Mouse (Mus musculus): ENCODE data around the gene Ptprf.

Gene Ptprf

GRCm38 (mm10) chr4:118291231-118291630 is at the start of gene Ptprf:
Gene Ptprf, minus strand, starts transcription at chr4:118291405.
- in situ Hi-C loops (cut with MboI; ENCODE audit: low sequenced_read_pairs), result loop anchor here (25.0 kb wide), 1 partner anchor 354 kb away; the partner anchor contains the start of gene Artn

- in situ Hi-C loops (cut with MboI; ENCODE audit: low sequenced_read_pairs), result no loop called here
Observed at GRCm38 (mm10) chr4:118336658-118337057, 45.5 kb upstream of the Ptprf start.

- in situ Hi-C loops (cut with MboI; ENCODE audit: low sequenced_read_pairs), result no loop called here
Observed at GRCm38 (mm10) chr4:118335991-118336390, 44.8 kb upstream of the Ptprf start.

- in situ Hi-C loops (cut with MboI; ENCODE audit: low sequenced_read_pairs), result no loop called here
Observed at GRCm38 (mm10) chr4:118331777-118332176, 40.6 kb upstream of the Ptprf start.

GRCm38 (mm10) chr4:118326476-118326875 is 35.3 kb upstream of the Ptprf start:
- in situ Hi-C loops (cut with MboI; ENCODE audit: low sequenced_read_pairs), result no loop called here

GRCm38 (mm10) chr4:118320636-118321035 is 29.4 kb upstream of the Ptprf start:
- in situ Hi-C loops (cut with MboI; ENCODE audit: low sequenced_read_pairs), result no loop called here

GRCm38 (mm10) chr4:118319706-118320344 is 28.6 kb upstream of the Ptprf start:
- in situ Hi-C loops (cut with MboI; ENCODE audit: low sequenced_read_pairs), result no loop called here

- in situ Hi-C loops (cut with MboI; ENCODE audit: low sequenced_read_pairs), result no loop called here
Observed at GRCm38 (mm10) chr4:118316662-118317061, 25.5 kb upstream of the Ptprf start.

GRCm38 (mm10) chr4:118315286-118315685 is 24.1 kb upstream of the Ptprf start:
- in situ Hi-C loops (cut with MboI; ENCODE audit: low sequenced_read_pairs), result no loop called here

- in situ Hi-C loops (cut with MboI; ENCODE audit: low sequenced_read_pairs), result no loop called here
Observed at GRCm38 (mm10) chr4:118310461-118310860, 19.3 kb upstream of the Ptprf start.

GRCm38 (mm10) chr4:118307533-118308263 is 16.5 kb upstream of the Ptprf start:
- in situ Hi-C loops (cut with MboI; ENCODE audit: low sequenced_read_pairs), result no loop called here

- in situ Hi-C loops (cut with MboI; ENCODE audit: low sequenced_read_pairs), result no loop called here
Observed at GRCm38 (mm10) chr4:118306113-118306696, 15.0 kb upstream of the Ptprf start.

GRCm38 (mm10) chr4:118304984-118305383 is 13.8 kb upstream of the Ptprf start:
- in situ Hi-C loops (cut with MboI; ENCODE audit: low sequenced_read_pairs), result no loop called here

- in situ Hi-C loops (cut with MboI; ENCODE audit: low sequenced_read_pairs), result loop anchor here (25.0 kb wide), 1 partner anchor 361 kb away; the partner anchor contains the start of gene Artn
Observed at GRCm38 (mm10) chr4:118297844-118298243, 6.6 kb upstream of the Ptprf start.

GRCm38 (mm10) chr4:118295651-118296561 is 4.7 kb upstream of the Ptprf start:
- in situ Hi-C loops (cut with MboI; ENCODE audit: low sequenced_read_pairs), result loop anchor here (25.0 kb wide), 1 partner anchor 359 kb away; the partner anchor contains the start of gene Artn

GRCm38 (mm10) chr4:118294811-118295210 is 3.6 kb upstream of the Ptprf start:
- in situ Hi-C loops (cut with MboI; ENCODE audit: low sequenced_read_pairs), result loop anchor here (25.0 kb wide), 1 partner anchor 358 kb away; the partner anchor contains the start of gene Artn

GRCm38 (mm10) chr4:118292741-118293306 is 1.6 kb upstream of the Ptprf start:
- in situ Hi-C loops (cut with MboI; ENCODE audit: low sequenced_read_pairs), result loop anchor here (25.0 kb wide), 1 partner anchor 356 kb away; the partner anchor contains the start of gene Artn

GRCm38 (mm10) chr4:118290416-118291030 is 682 bp downstream of the Ptprf start:
- in situ Hi-C loops (cut with MboI; ENCODE audit: low sequenced_read_pairs), result loop anchor here (25.0 kb wide), 1 partner anchor 353 kb away; the partner anchor contains the start of gene Artn

- in situ Hi-C loops (cut with MboI; ENCODE audit: low sequenced_read_pairs), result loop anchor here (25.0 kb wide), 1 partner anchor 353 kb away; the partner anchor contains the start of gene Artn
Observed at GRCm38 (mm10) chr4:118289960-118290415, 1.2 kb downstream of the Ptprf start.
